Mouse (Mus musculus) lung, postnatal 0 days (tissue): Measurements from ENCODE around the gene Kcnt2.

Source experiments
- CTCF ChIP-seq: IDR thresholded peaks from 2 replicates; pipeline ENCODE4 v1.5.1; 2016; ENCODE audit warnings: antibody characterized with exemption, mild to moderate bottlenecking
- EP300 ChIP-seq: IDR thresholded peaks from 2 replicates; pipeline ENCODE4 v1.6.1; 2016; ENCODE audit warnings: antibody characterized with exemption, mild to moderate bottlenecking, control low read depth

DNA sequence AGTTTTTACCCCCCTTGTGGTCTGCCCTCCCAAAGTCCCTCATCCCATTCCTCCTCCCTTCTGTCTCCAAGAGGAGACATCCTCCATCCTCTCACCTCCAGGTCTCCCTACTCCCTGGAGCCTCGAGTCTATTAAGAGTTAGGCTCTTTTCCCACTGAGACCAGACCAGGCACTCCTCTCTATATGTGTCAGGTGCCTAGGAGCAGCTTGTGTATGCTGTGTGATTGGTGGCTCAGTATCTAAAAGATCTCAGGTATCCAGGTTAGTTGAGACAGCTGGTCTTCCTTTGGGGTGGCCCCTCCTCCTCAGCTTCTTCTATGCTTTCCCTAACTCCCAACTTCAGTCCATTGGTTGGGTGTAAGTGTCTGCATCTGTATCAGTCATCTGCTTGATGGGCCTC is 186.1 kb downstream of the Kcnt2 start:
- TF ChIP-seq CTCF (no peak), EP300 (no peak)
